Mouse (Mus musculus) lung, adult 2 months (tissue): ENCODE data around the gene Tspo2.

Experiments
- CTCF ChIP-seq: fragments of 200-500 bp; IDR thresholded peaks from 2 replicates; pipeline ENCODE4 v1.5.1; 2011; ENCODE audit warnings: mild to moderate bottlenecking, low read length, control low read depth; ENCODE audit not compliant: insufficient read depth
- POLR2A ChIP-seq: fragments of 200-500 bp; IDR thresholded peaks from 2 replicates; pipeline ENCODE4 v1.6.1; 2011; ENCODE audit warnings: low read depth, mild to moderate bottlenecking, control low read depth, low read length, borderline replicate concordance; ENCODE audit errors: extremely low read depth

DNA sequence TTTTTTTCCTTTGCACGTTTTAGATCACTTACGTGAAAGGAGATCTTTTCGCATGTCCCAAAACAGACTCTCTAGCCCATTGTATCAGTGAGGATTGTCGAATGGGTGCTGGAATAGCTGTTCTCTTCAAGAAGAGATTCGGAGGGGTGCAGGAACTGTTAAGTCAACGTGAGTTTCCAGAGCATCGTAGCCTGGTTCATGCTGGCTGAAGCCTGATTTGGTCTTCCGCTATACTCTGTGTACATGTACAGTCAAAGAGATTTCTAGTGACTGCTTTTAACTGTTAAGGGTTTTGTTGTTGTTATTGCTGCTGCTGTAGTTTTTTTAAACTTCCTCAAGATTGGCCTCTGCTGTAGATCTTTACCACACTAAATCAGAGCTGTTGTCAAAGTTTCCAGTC is 40.1 kb downstream of the Tspo2 start:
- TF ChIP-seq CTCF (no peak), POLR2A (no peak)
